ENCODE assay signal across 16 mouse cellular contexts in the genomic region with DNA sequence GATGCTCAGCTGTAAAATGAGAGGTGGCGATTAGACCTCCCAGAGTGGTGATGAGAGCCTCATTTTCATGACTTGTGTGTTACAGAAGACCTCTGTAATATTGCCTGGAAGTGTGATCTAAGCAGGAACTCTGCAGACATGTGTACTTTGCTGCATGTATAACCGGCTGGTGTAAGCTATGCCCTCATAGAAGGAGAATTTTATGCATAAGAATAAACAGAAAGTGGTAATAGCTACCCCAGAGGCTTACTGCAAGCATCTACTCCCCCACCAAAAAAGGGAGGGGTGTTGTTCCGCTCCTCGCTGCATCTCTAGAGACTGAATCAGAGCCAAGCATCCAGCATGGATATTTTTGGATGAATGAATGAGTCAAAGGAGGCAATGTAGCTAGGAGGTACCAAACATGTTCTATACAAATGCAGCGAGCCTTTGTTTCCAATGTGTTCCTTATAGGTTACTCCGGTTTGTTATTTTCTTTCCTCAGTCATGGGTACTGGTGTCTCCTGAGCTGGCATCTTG. TPM values are rescaled to one million over a fixed set of nuclear protein-coding genes. Genes with fewer than 3 reads are reported as not detected.
A peak's percentile ranks its signal among the peaks of the same experiment; 100 is the strongest.
DNase-seq lines count a peak whose midpoint lies in the region; ATAC-seq and TF ChIP-seq lines count a peak whose summit lies in the region.
"Had no signal": no experiment of that assay in that cellular context is flagged by ENCODE, and none has a peak within 500 bp of the region (broad histone marks: within the 10 kb centered on the region; RNA-seq: fewer than 3 reads in every experiment).

No protein-coding gene starts in this region.

- H3K4me2 ChIP-seq in heart, postnatal 0 days (ENCODE audit: low read depth, low read length) = no peak overlapping the region
- H3K4me2 ChIP-seq in midbrain, embryonic 11.5 days = no peak overlapping the region
- H3K4me2 ChIP-seq in forebrain, embryonic 14.5 days (ENCODE audit: low read length) = no peak overlapping the region
- H3K4me2 ChIP-seq in midbrain, embryonic 15.5 days = no peak overlapping the region
- H3K4me2 ChIP-seq: heart, embryonic 15.5 days; intestine, embryonic 15.5 days had no signal

- no peak for TF ChIP-seq EP300 in heart, postnatal 0 days (IDR thresholded peaks at IDR 0.05; ENCODE audit: low read depth)

- no peak overlapping the region for H3K9ac ChIP-seq in heart, postnatal 0 days (replicated peaks; ENCODE audit: low read depth, low read length)
- H3K9ac ChIP-seq in midbrain, embryonic 11.5 days (ENCODE audit: low read length) = no peak overlapping the region
- H3K9ac ChIP-seq in forebrain, embryonic 14.5 days (ENCODE audit: low read length) = no peak overlapping the region
- no peak overlapping the region for H3K9ac ChIP-seq in midbrain, embryonic 15.5 days
- H3K9ac ChIP-seq: heart, embryonic 15.5 days; intestine, embryonic 15.5 days had no signal

- H3K4me1 ChIP-seq in heart, postnatal 0 days (ENCODE audit: control insufficient read depth, insufficient read depth) = 0 out of 2 replicates have a peak, but pooled peaks cover 3% of the 10 kb centered on the region
- peaks cover 10% of the 10 kb centered on the region; the same call in 1 of the 2 replicates for H3K4me1 ChIP-seq in midbrain, embryonic 11.5 days (ENCODE audit: control insufficient read depth, insufficient read depth, low read length)
- peaks cover 21% of the 10 kb centered on the region for H3K4me1 ChIP-seq in midbrain, embryonic 10.5 days
- H3K4me1 ChIP-seq in forebrain, embryonic 14.5 days (ENCODE audit: control insufficient read depth, insufficient read depth, low read length) = peaks cover 33% of the 10 kb centered on the region
- H3K4me1 ChIP-seq in midbrain, embryonic 15.5 days = peaks cover 32% of the 10 kb centered on the region
- H3K4me1 ChIP-seq: heart, embryonic 15.5 days had no signal

- no peak overlapping the region for H3K27ac ChIP-seq in heart, postnatal 0 days (ENCODE audit: low read depth)
- H3K27ac ChIP-seq in midbrain, embryonic 11.5 days (ENCODE audit: low read depth, low read length) = no peak overlapping the region
- no peak overlapping the region for H3K27ac ChIP-seq in midbrain, embryonic 10.5 days (replicated peaks)
- H3K27ac ChIP-seq in forebrain, embryonic 14.5 days (ENCODE audit: low read depth, low read length) = peak overlapping the region; percentile 69; the same call in 1 of the 2 replicates
- H3K27ac ChIP-seq in midbrain, embryonic 15.5 days = peak overlapping the region; percentile 63; the same call in 1 of the 2 replicates
- H3K27ac ChIP-seq: heart, embryonic 15.5 days; intestine, embryonic 15.5 days had no signal

- no peaks in the 10 kb centered on the region for H3K9me3 ChIP-seq in heart, postnatal 0 days (replicated peaks; ENCODE audit: control insufficient read depth, low read length)
- no peaks in the 10 kb centered on the region for H3K9me3 ChIP-seq in midbrain, embryonic 11.5 days (ENCODE audit: control insufficient read depth, low read length)
- no peaks in the 10 kb centered on the region for H3K9me3 ChIP-seq in midbrain, embryonic 10.5 days (replicated peaks)
- no peaks in the 10 kb centered on the region for H3K9me3 ChIP-seq in forebrain, embryonic 14.5 days (replicated peaks; ENCODE audit: control insufficient read depth, low read length)
- H3K9me3 ChIP-seq in midbrain, embryonic 15.5 days = no peaks in the 10 kb centered on the region
- H3K9me3 ChIP-seq: heart, embryonic 15.5 days; intestine, embryonic 15.5 days had no signal

- H3K36me3 ChIP-seq in heart, postnatal 0 days (replicated peaks; ENCODE audit: control insufficient read depth, insufficient read depth, low read length) = no peaks in the 10 kb centered on the region
- H3K36me3 ChIP-seq in midbrain, embryonic 11.5 days (ENCODE audit: control insufficient read depth, insufficient read depth, low read length) = no peaks in the 10 kb centered on the region
- H3K36me3 ChIP-seq in midbrain, embryonic 10.5 days = no peaks in the 10 kb centered on the region
- H3K36me3 ChIP-seq in forebrain, embryonic 14.5 days (ENCODE audit: control insufficient read depth, insufficient read depth, low read length) = peaks cover 9% of the 10 kb centered on the region; the same call in 1 of the 2 replicates
- H3K36me3 ChIP-seq in midbrain, embryonic 15.5 days (replicated peaks) = no peaks in the 10 kb centered on the region
- H3K36me3 ChIP-seq: heart, embryonic 15.5 days; intestine, embryonic 15.5 days had no signal

- no peak for ATAC-seq in heart, postnatal 0 days (ENCODE audit: insufficient read depth, low read depth)
- ATAC-seq in midbrain, embryonic 11.5 days (ENCODE audit: low FRiP score) = no peak
- no peak for ATAC-seq in forebrain, embryonic 14.5 days
- ATAC-seq in midbrain, embryonic 15.5 days (replicated peaks) = no peak
- ATAC-seq: intestine, embryonic 15.5 days had no signal

- no peaks in the 10 kb centered on the region for H3K27me3 ChIP-seq in heart, postnatal 0 days (ENCODE audit: control insufficient read depth, insufficient read depth, low read length)
- H3K27me3 ChIP-seq in midbrain, embryonic 11.5 days (ENCODE audit: control insufficient read depth, insufficient read depth, low read length) = no peaks in the 10 kb centered on the region; the same call in 1 of the 2 replicates
- H3K27me3 ChIP-seq in midbrain, embryonic 10.5 days (ENCODE audit: low read depth, poor library complexity, severe bottlenecking) = no peaks in the 10 kb centered on the region
- no peaks in the 10 kb centered on the region for H3K27me3 ChIP-seq in forebrain, embryonic 14.5 days (replicated peaks; ENCODE audit: control insufficient read depth, insufficient read depth, low read length)
- H3K27me3 ChIP-seq in midbrain, embryonic 15.5 days (replicated peaks) = no peaks in the 10 kb centered on the region
- H3K27me3 ChIP-seq: heart, embryonic 15.5 days; intestine, embryonic 15.5 days had no signal

- H3K4me3 ChIP-seq in heart, postnatal 0 days (ENCODE audit: low read depth, low read length) = no peak overlapping the region
- H3K4me3 ChIP-seq in midbrain, embryonic 11.5 days (ENCODE audit: low read depth, low read length) = no peak overlapping the region
- H3K4me3 ChIP-seq in midbrain, embryonic 10.5 days = no peak overlapping the region
- H3K4me3 ChIP-seq in forebrain, embryonic 14.5 days (ENCODE audit: low read depth, low read length) = no peak overlapping the region
- H3K4me3 ChIP-seq in midbrain, embryonic 15.5 days = no peak overlapping the region
- H3K4me3 ChIP-seq: heart, embryonic 15.5 days; intestine, embryonic 15.5 days had no signal

- WGBS in heart, postnatal 0 days = 50% methylated on average over 6 of the region's 6 CpGs
- WGBS in midbrain, embryonic 11.5 days = 86% methylated on average over 6 of the region's 6 CpGs
- 92% methylated on average over 6 of the region's 6 CpGs for WGBS in midbrain, embryonic 10.5 days
- 58% methylated on average over 6 of the region's 6 CpGs for WGBS in forebrain, embryonic 14.5 days
- 63% methylated on average over 6 of the region's 6 CpGs for WGBS in midbrain, embryonic 15.5 days

- peak; percentile 10 for DNase-seq in heart, postnatal 0 days (ENCODE audit: low spot score)
- DNase-seq in heart, postnatal 25 days (ENCODE audit: low spot score) = no peak
- peak; percentile 64 for DNase-seq in midbrain, embryonic 11.5 days (ENCODE audit: low spot score, missing footprints)
- DNase-seq in midbrain, embryonic 10.5 days (ENCODE audit: low spot score) = no peak
- DNase-seq in forebrain, embryonic 14.5 days (ENCODE audit: low spot score) = peak; percentile 51
- no peak for DNase-seq in spleen, adult 18-20 months
- DNase-seq in thymus, postnatal 10 days (ENCODE audit: low spot score in 2 of 2) = no peak
- DNase-seq: B cell, adult 2 months; kidney, postnatal 14 days; lung, adult 2 months had no signal

- TF ChIP-seq CTCF in heart, postnatal 0 days (IDR thresholded peaks at IDR 0.05; ENCODE audit: low read depth) = no peak

- intact Hi-C loops in heart, postnatal 25 days (cut with DNase I) = no loop called here

RNA-seq across cellular contexts. Expression of a gene that starts 42.5 kb away (rescaled TPM):
- total RNA-seq in heart, postnatal 0 days (2014; rRNA removed; ENCODE audit: low replicate concordance) = not detected in 2 replicates
- polyA plus RNA-seq in heart, postnatal 0 days (2015; fragmentation: Nextera tagmentation; extraction: Ambion mirVana) = not detected in 2 replicates
- total RNA-seq in heart, postnatal 25 days (2021) = not detected
- not detected in 2 replicates for polyA plus RNA-seq in midbrain, embryonic 11.5 days (2014; fragmentation: Nextera tagmentation; extraction: Ambion mirVana)
- 0.12 TPM in 1 of 2 replicates, not detected in the other for polyA plus RNA-seq in midbrain, embryonic 10.5 days (2016; fragmentation: Nextera tagmentation; extraction: Ambion mirVana)
- not detected in 2 replicates for polyA plus RNA-seq in forebrain, embryonic 14.5 days (2014; fragmentation: Nextera tagmentation; extraction: Ambion mirVana)
- polyA plus RNA-seq in midbrain, embryonic 15.5 days (2015; fragmentation: Nextera tagmentation; extraction: Ambion mirVana) = 0.17 TPM in 1 of 2 replicates, not detected in the other
- polyA plus RNA-seq: cerebellum, adult 2 months; limb, embryonic 11.5 days; lung, adult 2 months; stomach, embryonic 14.5 days had no signal

Comparison
In these comparisons a context has a peak if more than half of its experiments do, and no peak if none do; other contexts are left out.
1. DNase-seq: peak in heart, postnatal 0 days (single experiment), midbrain, embryonic 11.5 days (single experiment) and forebrain, embryonic 14.5 days (single experiment); none in heart, postnatal 25 days (single experiment), midbrain, embryonic 10.5 days (single experiment), spleen, adult 18-20 months (0 of 2) and thymus, postnatal 10 days (0 of 2).
2. H3K27ac ChIP-seq: peak in forebrain, embryonic 14.5 days (single experiment) and midbrain, embryonic 15.5 days (single experiment); none in heart, postnatal 0 days (single experiment), midbrain, embryonic 11.5 days (single experiment) and midbrain, embryonic 10.5 days (single experiment).